Mouse (Mus musculus) layer of hippocampus, adult 2 months (tissue): ENCODE results near the gene Lrrn4cl. TPM values are rescaled to one million over a fixed set of nuclear protein-coding genes. Genes with fewer than 3 reads are reported as not detected.

Experiments used
- DNase-seq, 2 experiments: peaks; one replicate each; pipeline ENCODE4 v3.0.0; 2022; ENCODE audit warnings: low spot score in 2 of 2
- H3K27ac ChIP-seq: fragments of 200-600 bp; 2 replicates; pipeline ENCODE4 v1.8.1; 2022
- H3K4me3 ChIP-seq: fragments of 200-600 bp; 2 replicates; pipeline ENCODE4 v1.8.1; 2022; ENCODE audit warnings: mild to moderate bottlenecking
- CTCF ChIP-seq: fragments of 200-600 bp; conservative IDR thresholded peaks from 2 replicates; pipeline ENCODE4 v1.8.1; 2022; ENCODE audit warnings: antibody characterized with exemption, mild to moderate bottlenecking, moderate library complexity
- long read RNA-seq, 2 experiments: library from polyadenylated mRNA; stranded (forward); transcript quantifications; one replicate each; pipeline ENCODE4 v2.0.0; 2021; ENCODE audit warnings: borderline mapping rate in 2 of 2
- total RNA-seq, 2 experiments: library from RNA; stranded (reverse); gene quantifications; 2 replicates each; pipeline ENCODE4 v1.2.3; 2021

Lrrn4cl gene
- under 1 TPM; 0.32 to 0.44 TPM for total RNA-seq
- long read RNA-seq, experiment 1 = 0 reads
- long read RNA-seq, experiment 2 = 0 reads

- no peak for TF ChIP-seq CTCF
- Histone ChIP-seq H3K4me3 (no peak within 1 kb of the TSS), H3K27ac (no peak within 1 kb of the TSS)
- DNase-seq = no peak
Observed at GRCm38 (mm10) chr19:8850402-8850901, at the start of gene Lrrn4cl. Lrrn4cl (plus strand) TSS chr19:8850768.

GRCm38 (mm10) chr19:8802130-8802821 is 48.3 kb upstream of the Lrrn4cl start, which contains the start of gene Zbtb3:
Zbtb3 (plus strand) TSS chr19:8802555.
- no peak for TF ChIP-seq CTCF
- peak within 1 kb of the TSS; percentile 90 for H3K27ac ChIP-seq
- H3K4me3 ChIP-seq = peak within 1 kb of the TSS; percentile 64
- peak; percentile 91 to 98 for DNase-seq

DNA sequence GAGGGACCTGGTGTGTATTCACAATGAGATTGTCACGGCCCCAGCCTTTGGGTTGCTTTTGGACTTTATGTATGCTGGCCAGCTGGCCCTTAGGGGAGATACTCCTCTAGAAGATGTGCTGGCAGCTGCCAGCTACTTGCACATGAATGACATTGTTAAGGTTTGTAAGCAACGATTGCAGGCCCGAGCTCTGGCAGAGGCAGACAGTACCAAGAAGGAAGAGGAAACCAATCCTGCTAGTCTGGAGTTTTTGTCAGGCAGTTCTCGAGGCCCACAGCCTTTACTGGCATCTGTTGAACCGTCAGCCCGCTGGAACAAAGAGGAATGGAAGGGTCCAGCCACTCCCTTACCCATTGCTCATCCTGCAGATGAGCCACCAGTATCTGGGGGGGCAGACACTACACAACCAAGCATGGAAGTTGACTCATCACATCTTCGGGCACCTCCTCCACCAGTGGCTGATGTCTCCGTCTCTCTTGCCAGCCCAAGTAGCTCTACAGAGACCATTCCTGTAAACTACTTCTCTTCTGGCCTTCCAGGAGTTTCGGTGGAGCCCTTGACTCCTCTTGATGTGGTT is 47.3 kb upstream of the Lrrn4cl start:
- TF ChIP-seq CTCF = no peak
- peak overlapping the region; percentile 90; the same call in 1 of the 2 replicates for H3K27ac ChIP-seq
- H3K4me3 ChIP-seq = peak overlapping the region; percentile 64
- no peak for DNase-seq

DNA sequence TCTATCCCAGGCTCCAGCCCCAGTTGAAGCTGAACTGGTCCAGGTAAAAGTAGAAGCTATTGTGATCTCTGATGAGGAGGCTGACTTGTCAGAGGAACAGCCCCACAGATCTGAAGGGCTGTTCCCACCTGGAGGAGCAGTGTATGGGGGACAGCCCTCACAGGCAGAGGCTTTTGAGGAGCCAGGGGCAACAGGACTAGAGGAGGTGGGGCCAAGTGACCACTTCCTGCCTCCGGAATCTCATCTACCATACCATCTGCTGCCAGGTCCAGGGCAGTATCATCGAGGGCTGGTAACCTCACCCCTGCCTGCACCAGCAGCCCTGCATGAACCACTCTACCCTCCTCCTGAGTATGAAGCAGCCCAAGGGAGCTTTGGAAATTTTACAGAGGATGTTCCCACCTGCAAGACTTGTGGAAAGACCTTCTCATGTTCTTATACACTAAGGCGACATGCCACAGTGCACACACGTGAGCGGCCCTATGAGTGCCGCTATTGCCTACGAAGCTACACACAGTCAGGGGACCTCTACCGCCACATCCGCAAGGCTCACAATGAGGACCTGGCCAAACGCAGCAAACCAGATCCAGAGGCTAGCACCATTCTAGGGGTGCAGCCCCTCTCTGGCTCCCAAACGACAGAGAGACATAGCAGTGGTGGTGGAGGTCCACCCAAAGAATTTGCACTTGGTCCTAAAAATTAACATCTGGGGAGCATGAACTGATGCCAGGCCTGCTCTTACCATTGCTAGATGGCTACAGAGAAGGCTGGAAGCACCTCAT is 46.5 kb upstream of the Lrrn4cl start:
- DNase-seq = no peak
- no peak overlapping the region for H3K4me3 ChIP-seq
- no peak overlapping the region for H3K27ac ChIP-seq
- no peak for TF ChIP-seq CTCF

DNA sequence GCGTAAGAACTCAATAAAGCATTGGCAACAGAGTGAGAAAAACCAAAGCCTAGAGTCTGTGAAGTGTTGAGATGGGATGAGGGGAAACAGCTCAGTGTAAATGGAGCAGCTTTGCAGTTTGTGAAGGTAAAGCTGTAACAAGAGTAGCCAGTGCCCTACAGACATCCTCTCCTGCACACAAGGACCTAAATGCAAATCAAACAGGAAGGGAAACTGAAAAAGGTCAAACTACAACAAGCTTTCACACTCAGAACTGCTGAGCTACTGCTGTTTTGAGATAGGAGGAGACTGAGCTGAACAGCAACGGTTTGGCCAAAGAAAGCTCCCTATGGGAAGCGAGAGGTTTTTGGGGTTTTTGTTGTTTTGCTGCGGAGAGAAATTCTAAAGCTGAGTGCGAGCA is 43.8 kb upstream of the Lrrn4cl start:
- no peak for TF ChIP-seq CTCF
- DNase-seq = no peak
- no peak overlapping the region for H3K4me3 ChIP-seq
- H3K27ac ChIP-seq = peak overlapping the region; percentile 44; the same call in 1 of the 2 replicates

DNA sequence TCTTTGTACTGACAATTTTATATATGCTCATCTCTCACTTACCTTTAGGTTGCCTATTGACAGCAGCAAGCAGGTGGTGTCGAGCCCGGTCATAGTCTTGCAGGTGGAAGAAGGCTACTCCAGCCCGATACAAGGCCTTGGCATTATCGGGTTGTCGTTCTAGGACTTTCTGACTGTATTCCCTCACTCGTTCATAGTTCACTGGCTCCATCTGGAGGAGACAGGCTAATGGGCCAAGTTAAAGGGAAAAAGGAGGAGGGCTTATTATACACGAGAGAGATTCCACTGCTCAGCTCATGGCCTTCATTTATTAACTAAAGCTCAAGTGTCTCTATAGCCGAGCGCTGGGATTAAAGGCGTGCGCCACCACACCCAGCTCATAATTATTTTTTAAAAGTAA is 34.8 kb upstream of the Lrrn4cl start:
- TF ChIP-seq CTCF = peak; percentile 62
- Histone ChIP-seq H3K4me3 (no peak overlapping the region), H3K27ac (no peak overlapping the region)
- DNase-seq = no peak

DNA sequence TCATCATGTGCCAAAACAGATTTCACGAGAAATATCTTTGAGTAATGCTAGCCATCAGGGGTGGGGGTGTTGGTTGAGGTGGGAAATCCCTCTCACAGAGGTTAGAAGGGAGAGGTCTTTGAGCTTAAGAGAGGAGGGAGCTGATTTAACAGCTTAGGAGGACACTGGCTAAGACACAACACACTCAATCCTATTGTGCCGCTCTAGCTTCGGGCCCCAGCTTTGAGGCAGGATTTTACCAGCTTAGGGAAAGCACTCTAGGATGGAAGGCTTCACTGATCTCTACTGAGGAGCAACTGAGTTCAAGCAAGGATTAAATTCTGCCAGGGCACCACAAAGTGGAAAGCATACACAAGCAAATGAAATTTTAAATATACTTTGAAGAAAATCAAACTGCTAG is 33.6 kb upstream of the Lrrn4cl start:
- DNase-seq = no peak
- Histone ChIP-seq H3K4me3 (no peak overlapping the region), H3K27ac (no peak overlapping the region)
- no peak for TF ChIP-seq CTCF

GRCm38 (mm10) chr19:8818301-8818798 is 32.2 kb upstream of the Lrrn4cl start:
- DNase-seq = no peak
- H3K4me3 ChIP-seq = peak overlapping the region; percentile 93
- TF ChIP-seq CTCF = no peak
- H3K27ac ChIP-seq = peak overlapping the region; percentile 99

DNA sequence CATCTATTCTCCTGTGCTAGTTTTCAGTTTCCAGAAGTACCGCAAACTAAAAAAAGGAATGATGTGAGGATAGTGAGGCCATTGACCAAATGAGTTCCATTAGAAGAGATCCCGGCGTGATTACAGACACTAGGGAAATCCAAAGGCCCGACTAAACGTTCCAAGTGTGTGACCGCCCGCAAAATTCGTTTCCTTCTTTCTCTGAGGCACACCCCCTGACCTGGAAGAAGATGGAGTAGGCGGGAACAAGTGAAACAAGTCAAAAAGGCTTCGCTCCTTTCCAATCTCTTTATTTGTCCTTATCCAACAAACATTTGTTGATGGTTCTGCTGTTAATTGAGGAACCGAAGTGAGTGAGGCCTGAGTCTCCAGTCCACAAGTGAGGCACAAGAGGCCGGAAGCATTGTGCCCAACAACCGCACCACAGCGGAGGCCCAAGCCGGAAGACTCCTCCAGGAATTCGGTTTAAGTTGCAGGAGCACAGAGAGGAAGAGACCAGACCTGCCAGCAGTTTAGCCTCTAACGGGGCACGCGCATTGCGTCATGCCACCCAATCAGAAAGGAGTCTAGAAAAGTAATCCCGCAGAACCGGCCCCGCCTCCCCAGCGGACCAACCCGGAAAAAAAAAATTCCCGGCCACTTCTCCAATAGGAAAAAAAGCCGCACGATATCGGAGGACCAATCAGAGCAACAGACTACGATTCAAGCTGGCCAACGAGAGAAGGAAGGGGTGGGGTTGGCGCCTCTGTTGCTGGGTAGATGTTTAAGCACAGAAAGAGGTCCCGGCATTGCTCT is 31.6 kb upstream of the Lrrn4cl start, which contains the start of gene Ttc9c:
Ttc9c (minus strand) TSS at position 533 of the 795 bp plus-strand sequence.
- Histone ChIP-seq H3K27ac (peak within 1 kb of the TSS; percentile 99), H3K4me3 (peak within 1 kb of the TSS; percentile 93)
- TF ChIP-seq CTCF = no peak
- peak; percentile 95 to 99 for DNase-seq

GRCm38 (mm10) chr19:8819596-8820423 is 30.8 kb upstream of the Lrrn4cl start, which contains the start of gene Hnrnpul2:
Hnrnpul2 (plus strand) TSS chr19:8820010.
- TF ChIP-seq CTCF = no peak
- peak within 1 kb of the TSS; percentile 93 for H3K4me3 ChIP-seq
- H3K27ac ChIP-seq = peak within 1 kb of the TSS; percentile 99
- peak; percentile 97 to 99 for DNase-seq

- Histone ChIP-seq H3K4me3 (peak overlapping the region; percentile 93), H3K27ac (peak overlapping the region; percentile 99)
- DNase-seq = peak in 1 of 2 experiments; percentile 53
- TF ChIP-seq CTCF = no peak
Observed at GRCm38 (mm10) chr19:8820424-8820956, 30.1 kb upstream of the Lrrn4cl start.
